Mouse (Mus musculus) right cerebral cortex, postnatal 4 days (tissue): ENCODE measurements around the gene Trnt1.

Experiments
- DNase-seq: peaks from one replicate; pipeline ENCODE4 v3.0.0-alpha.2; 2022

Trnt1 gene

DNA sequence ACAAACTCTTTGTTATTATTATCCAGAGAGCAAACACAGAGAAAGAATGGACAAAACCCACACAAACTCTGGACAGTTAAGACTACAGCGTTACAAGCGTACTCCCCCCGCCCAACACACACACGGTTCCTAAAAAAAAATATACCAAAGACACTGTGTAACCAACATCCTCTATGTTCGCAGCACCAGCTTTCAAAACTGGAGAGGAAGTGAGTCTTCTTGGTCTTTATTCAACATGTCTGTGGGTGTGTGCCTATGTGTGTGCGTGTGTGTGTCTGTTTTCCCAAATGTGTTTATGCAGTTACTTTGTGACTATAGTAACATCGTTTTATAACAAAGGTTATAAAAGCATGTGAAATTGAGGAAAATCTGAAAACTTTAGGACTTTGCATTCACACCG, 22.5 kb downstream of the Trnt1 start:
- no peak for DNase-seq

DNA sequence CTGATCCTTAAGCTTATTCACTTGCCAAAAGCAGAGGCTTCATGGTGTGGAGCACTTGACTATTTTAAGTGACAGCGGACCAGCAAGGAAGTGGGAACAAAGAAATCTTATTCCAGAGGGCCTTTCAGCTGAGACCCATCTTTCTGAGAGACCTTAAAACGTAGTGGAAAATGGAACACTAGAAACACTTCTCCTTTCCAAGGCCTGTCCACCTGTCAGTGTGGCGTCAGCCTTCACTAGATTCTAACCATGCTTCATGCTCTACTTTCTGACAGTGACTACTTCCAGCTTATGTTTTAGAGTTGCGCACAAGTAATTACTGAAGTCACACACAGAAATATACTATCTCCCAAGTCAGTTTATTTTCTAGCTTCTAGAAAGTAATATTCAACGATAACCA, 23.6 kb downstream of the Trnt1 start:
- no peak for DNase-seq

DNA sequence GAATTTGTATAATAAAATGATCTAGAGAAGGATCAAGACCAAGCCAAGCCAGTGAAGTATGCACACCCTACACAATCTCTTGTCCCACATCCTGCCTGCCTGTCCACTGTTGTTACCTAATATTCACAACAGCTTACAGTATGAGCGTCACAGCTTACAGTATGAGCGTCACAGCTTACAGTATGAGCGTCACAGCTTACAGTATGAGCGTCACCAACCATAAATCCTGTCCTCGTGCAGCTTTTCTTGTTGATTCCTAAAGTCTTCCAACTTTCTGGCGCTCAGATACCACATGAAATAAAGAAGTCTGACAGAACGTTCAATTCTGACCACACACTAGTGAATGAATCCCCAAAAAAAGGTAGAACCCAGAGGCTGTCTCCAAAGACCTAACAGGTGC, 24.2 kb downstream of the Trnt1 start:
- no peak for DNase-seq

DNA sequence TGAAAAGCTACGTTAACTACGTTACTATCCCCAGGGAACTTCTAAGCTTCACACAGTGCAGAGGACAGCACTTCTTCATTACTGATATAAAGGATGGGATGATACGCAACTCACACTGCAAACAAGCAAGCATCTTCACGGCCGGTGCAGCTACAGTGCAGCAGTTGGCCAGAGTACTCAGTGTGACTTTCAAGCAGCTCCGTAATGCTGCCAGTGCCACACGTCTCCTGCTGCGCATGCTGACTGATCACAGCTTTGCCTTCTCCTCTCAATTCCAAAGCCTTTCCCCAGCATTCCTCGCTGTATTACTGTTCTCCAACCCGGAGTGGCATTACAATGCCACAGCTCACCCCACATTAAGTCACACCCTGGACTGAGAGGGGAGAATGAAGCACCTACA, 24.7 kb downstream of the Trnt1 start:
- DNase-seq: no peak

DNA sequence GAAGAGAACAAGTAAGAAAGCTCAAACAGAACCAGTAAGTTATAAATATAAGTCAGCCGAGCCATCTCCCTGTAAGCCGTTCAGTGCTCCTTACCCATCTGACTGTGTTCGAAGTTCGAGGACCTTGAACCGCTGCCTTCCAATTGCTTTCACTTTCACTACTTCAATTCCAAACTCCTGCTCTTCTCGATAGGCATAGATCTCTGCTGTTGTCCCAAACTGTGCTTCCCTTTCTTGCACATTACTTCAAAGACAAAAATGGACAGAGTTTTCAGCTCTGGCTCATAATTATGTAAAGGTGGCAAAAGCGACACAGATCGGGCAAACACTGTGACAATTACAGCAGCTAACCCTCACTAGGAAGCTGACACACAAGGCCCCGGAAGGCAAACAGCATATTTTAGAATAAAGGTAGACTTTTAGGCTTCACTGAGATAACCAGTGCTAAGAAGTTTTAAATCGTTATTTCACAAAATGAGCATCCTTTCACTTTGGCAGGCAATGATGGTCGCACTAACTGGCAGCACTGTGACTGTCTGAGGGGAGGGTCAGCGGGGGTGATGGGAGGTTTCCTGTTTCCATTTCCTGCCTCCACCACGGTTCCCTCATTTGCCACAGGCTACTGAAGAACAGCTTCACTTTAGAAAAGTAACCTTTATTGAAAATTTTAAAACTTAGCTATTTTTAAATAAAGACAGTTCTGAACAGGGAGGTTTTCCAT, 25.3 kb downstream of the Trnt1 start:
- DNase-seq: no peak

DNA sequence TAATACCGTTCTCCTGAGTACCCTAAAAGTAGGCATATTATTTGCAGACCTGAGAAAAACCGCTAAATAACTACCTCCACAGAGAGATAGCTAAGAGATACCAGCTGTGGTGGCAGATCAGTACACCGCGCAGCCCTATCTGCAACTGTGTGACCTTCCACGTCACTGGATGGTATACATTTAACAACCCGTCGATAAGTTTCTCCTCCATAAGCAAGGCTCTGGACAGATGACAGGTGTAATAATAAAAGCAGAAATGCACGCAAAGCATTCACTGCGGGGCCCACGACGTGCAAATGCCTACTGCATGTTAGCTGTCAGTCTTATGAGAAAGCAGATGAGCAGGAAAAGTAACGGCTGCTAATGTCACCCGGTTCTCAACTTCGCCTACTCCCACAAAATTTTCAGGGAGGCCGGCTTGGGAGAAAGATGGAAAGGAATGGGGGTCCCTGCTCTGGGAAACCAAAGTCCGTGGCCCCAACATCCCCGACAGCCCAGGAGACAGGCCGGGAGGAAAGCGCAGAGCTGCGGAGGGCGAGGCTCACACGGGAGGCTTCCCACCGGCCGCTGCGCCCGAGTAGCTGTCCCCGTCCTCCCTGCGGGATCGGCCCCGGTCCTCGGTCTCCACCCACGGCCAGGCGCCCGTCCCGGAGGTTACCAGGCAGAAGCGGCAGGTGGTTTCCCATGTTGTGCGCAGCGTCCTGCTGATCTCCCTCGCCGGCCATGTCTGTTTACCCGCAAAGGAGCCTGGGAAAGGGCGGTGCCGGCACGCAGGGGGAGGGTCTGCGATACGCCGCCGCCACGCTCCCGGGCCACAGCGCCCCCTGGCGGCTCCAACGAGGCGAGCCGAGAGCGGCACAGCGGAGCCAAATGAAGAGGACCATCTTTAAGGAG, 30.7 kb downstream of the Trnt1 start, which contains the start of gene Crbn:
TSS of gene Crbn (minus strand) at position 745 of the 894 bp plus-strand sequence.
- peak; percentile 96 for DNase-seq

DNA sequence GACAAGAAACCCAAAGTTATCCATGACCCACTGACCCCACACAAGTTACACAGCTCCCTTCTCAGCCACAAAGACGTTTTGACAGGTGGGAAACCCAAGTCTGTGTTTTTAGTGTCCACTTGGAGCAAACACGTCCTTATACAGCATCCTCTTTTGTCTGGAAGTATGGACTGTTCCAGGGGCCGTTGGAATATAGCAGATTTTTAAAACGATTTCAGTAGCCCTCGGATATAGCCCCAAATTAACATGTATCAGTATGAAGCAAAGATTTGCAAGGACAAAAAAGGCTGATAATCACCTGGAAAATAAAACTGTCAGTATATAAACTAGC, 31.3 kb downstream of the Trnt1 start:
- no peak for DNase-seq

DNA sequence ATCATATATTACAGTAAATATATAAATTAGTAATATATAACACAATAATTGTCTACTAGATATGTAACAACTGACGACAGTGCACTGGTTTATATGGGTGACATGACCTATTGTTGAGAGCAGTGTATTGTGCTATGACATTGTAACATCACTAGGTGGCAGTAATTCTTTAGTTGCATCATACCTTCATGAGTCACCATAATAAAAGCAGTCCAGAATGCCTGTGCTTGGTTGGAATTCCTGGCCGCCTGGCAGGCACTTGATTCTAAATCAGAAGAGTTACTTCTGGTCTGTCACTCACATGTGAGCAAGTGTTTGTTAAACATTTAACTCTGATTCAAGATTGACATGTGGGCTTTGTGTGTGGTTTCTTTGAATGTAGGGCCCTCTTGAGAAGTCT, 36.0 kb downstream of the Trnt1 start:
- peak; percentile 15 for DNase-seq

DNA sequence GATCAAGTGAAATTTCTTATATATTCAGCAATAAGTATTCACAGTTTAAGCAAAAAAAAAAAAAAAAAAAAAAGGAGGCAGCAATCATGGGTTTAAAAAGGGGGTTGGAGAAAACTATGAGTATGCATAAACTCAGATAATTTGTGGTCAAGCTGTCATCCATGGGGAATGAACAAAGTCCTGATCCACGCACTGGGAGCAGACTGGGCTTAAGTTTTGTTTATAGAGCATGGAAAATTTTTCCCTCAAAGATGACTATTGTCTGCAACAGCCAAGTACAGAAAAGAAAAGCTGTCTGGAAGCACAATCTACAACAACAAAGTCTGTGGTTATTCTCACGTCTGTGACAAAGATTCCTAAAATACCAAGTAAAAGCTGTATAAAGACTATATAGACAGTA, 40.2 kb downstream of the Trnt1 start:
- DNase-seq: no peak

DNA sequence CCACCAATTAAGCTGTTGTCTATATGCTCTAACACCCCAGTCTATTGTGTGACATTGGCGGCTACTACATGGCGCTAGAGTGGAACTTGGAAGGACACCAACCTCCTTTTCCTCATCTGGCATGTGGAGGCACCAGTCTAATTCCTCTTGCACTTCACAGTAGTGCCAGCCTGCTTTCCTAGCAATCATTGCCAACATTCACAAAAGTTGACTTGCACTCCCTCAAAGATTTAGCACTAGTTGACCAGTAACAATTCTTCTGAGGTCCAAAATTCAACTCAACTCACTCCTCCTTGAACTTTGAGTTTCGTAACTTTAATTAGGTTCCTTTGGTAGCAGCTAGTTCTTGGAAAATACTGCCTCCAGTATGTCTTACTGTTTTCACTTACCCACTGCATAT, 41.8 kb downstream of the Trnt1 start:
- no peak for DNase-seq

DNA sequence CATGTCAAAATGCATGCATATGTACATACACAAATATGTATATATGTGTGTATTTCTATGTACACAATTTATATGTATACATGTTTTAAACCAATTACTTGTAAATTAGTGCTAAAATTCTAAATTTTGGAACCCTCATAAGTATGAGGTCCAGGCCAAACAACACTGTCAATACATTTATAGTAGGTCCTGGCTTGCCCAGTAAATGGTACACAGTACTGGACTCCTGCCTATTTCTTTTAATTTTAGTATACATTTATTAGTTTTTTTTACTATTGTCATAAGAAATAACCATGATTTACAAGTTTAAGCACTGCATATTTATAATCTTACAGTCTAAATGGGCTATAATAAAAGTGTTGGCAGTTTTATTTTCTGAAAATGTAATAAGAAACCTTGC, 50.3 kb downstream of the Trnt1 start:
- no peak for DNase-seq

DNA sequence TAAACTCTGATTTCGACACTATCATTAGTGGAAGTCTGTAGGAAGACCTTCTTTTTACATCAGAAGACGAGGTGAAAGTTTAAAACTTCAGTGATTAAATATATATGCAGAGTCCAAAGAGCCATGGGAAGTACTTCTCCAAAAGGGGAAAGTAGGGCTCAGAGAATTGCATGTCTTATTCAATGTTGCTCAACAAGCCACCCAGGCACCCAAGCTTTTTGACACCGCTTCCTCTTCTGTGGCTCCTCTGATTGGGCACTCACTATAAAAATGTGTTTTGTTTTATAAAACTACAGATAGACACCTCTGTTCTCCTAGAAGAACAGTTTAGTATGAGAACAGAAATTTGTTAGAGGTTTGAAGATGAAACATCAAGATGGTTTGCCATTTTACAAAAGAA, 51.0 kb downstream of the Trnt1 start:
- no peak for DNase-seq

DNA sequence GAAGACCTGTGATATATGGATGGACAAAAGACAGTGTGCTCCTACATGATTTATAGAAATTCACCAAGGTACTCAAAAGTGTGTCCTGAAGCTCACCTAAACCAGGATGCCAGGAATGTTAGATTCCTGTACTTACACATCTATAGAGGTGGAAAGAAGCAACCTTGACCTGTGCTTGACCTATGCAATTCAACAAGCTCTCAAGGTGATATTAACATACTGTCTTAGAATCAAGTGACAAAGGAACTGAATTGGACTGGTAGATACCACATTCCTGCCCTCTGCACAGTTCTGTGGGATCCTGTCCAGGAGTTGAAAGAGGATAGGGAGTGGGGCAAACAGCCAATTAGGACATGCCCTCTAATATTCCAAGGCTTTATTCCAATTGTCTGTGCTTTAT, 51.6 kb downstream of the Trnt1 start:
- DNase-seq: no peak

DNA sequence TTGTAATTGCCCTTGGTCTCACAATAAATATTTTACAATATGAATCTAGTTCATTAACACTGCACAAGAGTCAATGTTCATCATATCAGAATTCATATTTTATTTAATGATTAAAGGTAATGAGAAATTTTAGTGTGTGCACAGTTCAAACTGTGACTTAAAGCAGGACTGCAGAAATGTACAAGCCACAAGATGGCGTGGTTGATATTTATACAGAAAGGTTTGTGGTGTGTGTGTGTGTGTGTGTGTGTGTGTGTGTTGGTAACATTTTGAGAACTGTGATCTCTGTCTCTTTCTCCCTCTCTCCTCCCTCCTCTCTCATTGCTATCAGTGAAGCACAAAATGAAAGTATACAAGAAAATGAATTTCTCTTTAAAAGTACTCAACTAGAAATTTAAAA, 53.4 kb downstream of the Trnt1 start:
- DNase-seq: peak; percentile 55
